Mouse (Mus musculus) CH12F3 (cell line): ENCODE measurements around the gene Spint2.

Experiments used
- in situ Hi-C: fragments of 300-500 bp; cut with MboI; formaldehyde crosslinking; loops from 2 replicates; pipeline ENCODE4 v1.14.3; 2020; ENCODE audit warnings: low sequenced_read_pairs

The Spint2 gene

GRCm38 (mm10) chr7:29304463-29305262 lies 23.0 kb upstream of the Spint2 start:
- in situ Hi-C loops: no loop called here

GRCm38 (mm10) chr7:29303738-29304462 lies 22.2 kb upstream of the Spint2 start, which contains the start of gene Dpf1:
Gene Dpf1 (plus strand): TSS chr7:29303951.
- in situ Hi-C loops: no loop called here

- in situ Hi-C loops: no loop called here
Observed at GRCm38 (mm10) chr7:29302641-29303040, 20.9 kb upstream of the Spint2 start.

GRCm38 (mm10) chr7:29301127-29301566 lies 19.4 kb upstream of the Spint2 start:
- in situ Hi-C loops: no loop called here

- in situ Hi-C loops: no loop called here
Observed at GRCm38 (mm10) chr7:29296998-29297397, 15.3 kb upstream of the Spint2 start.

GRCm38 (mm10) chr7:29295861-29296647 lies 14.3 kb upstream of the Spint2 start:
- in situ Hi-C loops: no loop called here

GRCm38 (mm10) chr7:29294111-29294761 lies 12.5 kb upstream of the Spint2 start:
- in situ Hi-C loops: no loop called here

- in situ Hi-C loops: no loop called here
Observed at GRCm38 (mm10) chr7:29293131-29294065, 11.7 kb upstream of the Spint2 start.

- in situ Hi-C loops: no loop called here
Observed at GRCm38 (mm10) chr7:29292458-29293098, 10.9 kb upstream of the Spint2 start.

- in situ Hi-C loops: no loop called here
Observed at GRCm38 (mm10) chr7:29291616-29292457, 10.1 kb upstream of the Spint2 start.

GRCm38 (mm10) chr7:29290691-29291485 lies 9.2 kb upstream of the Spint2 start:
- in situ Hi-C loops: no loop called here

- in situ Hi-C loops: no loop called here
Observed at GRCm38 (mm10) chr7:29289856-29290255, 8.1 kb upstream of the Spint2 start.

GRCm38 (mm10) chr7:29288942-29289638 lies 7.4 kb upstream of the Spint2 start, which contains the start of gene Ppp1r14a:
Gene Ppp1r14a (plus strand): TSS chr7:29289308.
- in situ Hi-C loops: no loop called here

GRCm38 (mm10) chr7:29288079-29288478 lies 6.4 kb upstream of the Spint2 start:
- in situ Hi-C loops: no loop called here

GRCm38 (mm10) chr7:29287481-29287880 lies 5.8 kb upstream of the Spint2 start:
- in situ Hi-C loops: no loop called here

GRCm38 (mm10) chr7:29284523-29284922 lies 2.8 kb upstream of the Spint2 start:
- in situ Hi-C loops: no loop called here

- in situ Hi-C loops: no loop called here
Observed at GRCm38 (mm10) chr7:29283876-29284275, 2.2 kb upstream of the Spint2 start.
